Mouse (Mus musculus): ENCODE measurements at regions not wholly inside any gene's neighbourhood (a gene's known extent, or its start where the extent isn't known, plus 50 kb on each side); places are given as distances from the start of the nearest gene placed in this dataset.

GRCm38 (mm10) chr8:38927426-38927825 is 1747.5 kb upstream of the Adam24 start:
- peak; percentile 20 to 42 for DNase-seq (ENCODE audit: extremely low spot score in 1 of 2, low spot score in 1 of 2)

- DNase-seq (ENCODE audit: extremely low spot score in 1 of 2, low spot score in 1 of 2): peak in 1 of 2 experiments; percentile 6
Measured at GRCm38 (mm10) chr8:38927867-38928266, 1747.0 kb upstream of the Adam24 start.

GRCm38 (mm10) chr8:38928340-38928739 is 1746.5 kb upstream of the Adam24 start:
- DNase-seq (ENCODE audit: extremely low spot score in 1 of 2, low spot score in 1 of 2): no peak

All from frontal cortex, adult 2 months (tissue).